Mouse (Mus musculus): ENCODE data around the gene Rsl1d1. TPM values are rescaled to one million over a fixed set of nuclear protein-coding genes. Genes with fewer than 3 reads are reported as not detected.

Rsl1d1 gene
- total and polyA plus RNA-seq, 2 experiments: 4.5 to 28.7 TPM

- 5% methylated on average over 24 of the region's 24 CpGs for WGBS
- Histone ChIP-seq H3K27ac (replicated peaks; ENCODE audit: insufficient read depth, low read depth, low read length) (no peak overlapping the region), H3K27me3 (ENCODE audit: control insufficient read depth, insufficient read depth, low read length) (no peaks in the 10 kb centered on the region), H3K9ac (ENCODE audit: low read depth, low read length) (peak overlapping the region; percentile 42), H3K4me1 (ENCODE audit: control insufficient read depth, insufficient read depth, low read length) (peaks cover 4% of the 10 kb centered on the region), H3K79me2 (ENCODE audit: control insufficient read depth, insufficient read depth, low read length) (no peaks in the 10 kb centered on the region), H3K36me3 (ENCODE audit: control insufficient read depth, insufficient read depth, low read length) (peaks cover 15% of the 10 kb centered on the region; the same call in 1 of the 2 replicates), H3K4me3 (ENCODE audit: insufficient read depth, low read depth, low read length) (peak overlapping the region; percentile 52)
- TF ChIP-seq CTCF (IDR thresholded peaks at IDR 0.05; ENCODE audit: low read depth, low read length) (no peak), POLR2A (IDR thresholded peaks at IDR 0.05; ENCODE audit: extremely low read depth, insufficient read depth, low read length) (no peak)
- no peak for DNase-seq (ENCODE audit: extremely low read depth, low read depth, low spot score)
Measured at GRCm38 (mm10) chr16:11203600-11204390, 664 bp upstream of the Rsl1d1 start.

GRCm38 (mm10) chr16:11201740-11202394 is 1.3 kb downstream of the Rsl1d1 start:
- TF ChIP-seq CTCF (IDR thresholded peaks at IDR 0.05; ENCODE audit: low read depth, low read length) (no peak), POLR2A (IDR thresholded peaks at IDR 0.05; ENCODE audit: extremely low read depth, insufficient read depth, low read length) (no peak)
- Histone ChIP-seq H3K79me2 (ENCODE audit: control insufficient read depth, insufficient read depth, low read length) (no peaks in the 10 kb centered on the region), H3K36me3 (ENCODE audit: control insufficient read depth, insufficient read depth, low read length) (peaks cover 32% of the 10 kb centered on the region), H3K9ac (ENCODE audit: low read depth, low read length) (no peak overlapping the region), H3K27ac (replicated peaks; ENCODE audit: insufficient read depth, low read depth, low read length) (no peak overlapping the region), H3K4me1 (ENCODE audit: control insufficient read depth, insufficient read depth, low read length) (peaks cover 4% of the 10 kb centered on the region), H3K4me3 (ENCODE audit: insufficient read depth, low read depth, low read length) (no peak overlapping the region), H3K27me3 (ENCODE audit: control insufficient read depth, insufficient read depth, low read length) (no peaks in the 10 kb centered on the region)
- no peak for DNase-seq (ENCODE audit: extremely low read depth, low read depth, low spot score)
- WGBS: 73% methylated on average over 6 of the region's 6 CpGs

- TF ChIP-seq POLR2A (IDR thresholded peaks at IDR 0.05; ENCODE audit: extremely low read depth, insufficient read depth, low read length) (no peak), CTCF (IDR thresholded peaks at IDR 0.05; ENCODE audit: low read depth, low read length) (no peak)
- no peaks in the 10 kb centered on the region for H3K79me2 ChIP-seq (ENCODE audit: control insufficient read depth, insufficient read depth, low read length)
- WGBS: 89% methylated on average over 3 of the region's 3 CpGs
- no peak overlapping the region for H3K4me3 ChIP-seq (ENCODE audit: insufficient read depth, low read depth, low read length)
- H3K4me1 ChIP-seq (ENCODE audit: control insufficient read depth, insufficient read depth, low read length): peaks cover 4% of the 10 kb centered on the region
- no peaks in the 10 kb centered on the region for H3K27me3 ChIP-seq (ENCODE audit: control insufficient read depth, insufficient read depth, low read length)
- no peak for DNase-seq (ENCODE audit: extremely low read depth, low read depth, low spot score)
- no peak overlapping the region for H3K9ac ChIP-seq (ENCODE audit: low read depth, low read length)
- H3K36me3 ChIP-seq (ENCODE audit: control insufficient read depth, insufficient read depth, low read length): peaks cover 48% of the 10 kb centered on the region
- H3K27ac ChIP-seq (replicated peaks; ENCODE audit: insufficient read depth, low read depth, low read length): no peak overlapping the region
Measured at GRCm38 (mm10) chr16:11200247-11200646, 2.9 kb downstream of the Rsl1d1 start.

DNA sequence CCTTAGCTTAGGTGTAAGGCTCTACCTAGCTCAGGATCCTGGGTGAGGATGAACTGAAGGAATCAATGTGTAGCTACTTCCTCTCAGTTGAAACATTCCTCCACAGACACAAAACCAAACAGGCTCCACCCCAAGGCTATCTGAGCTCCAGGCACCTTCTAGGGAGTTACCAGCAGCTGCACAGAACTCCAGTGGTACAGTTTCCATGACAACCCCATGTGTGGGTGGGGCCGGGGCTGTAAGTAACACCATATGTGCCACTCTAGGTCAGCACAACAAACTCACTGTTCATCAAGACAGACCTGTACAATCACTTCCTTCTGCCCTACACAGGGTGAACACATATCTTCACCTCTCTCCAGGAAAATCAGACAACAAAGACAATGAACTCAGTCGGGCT is 4.7 kb downstream of the Rsl1d1 start:
- TF ChIP-seq CTCF (IDR thresholded peaks at IDR 0.05; ENCODE audit: low read depth, low read length) (no peak), POLR2A (IDR thresholded peaks at IDR 0.05; ENCODE audit: extremely low read depth, insufficient read depth, low read length) (no peak)
- H3K79me2 ChIP-seq (ENCODE audit: control insufficient read depth, insufficient read depth, low read length): no peaks in the 10 kb centered on the region
- no peaks in the 10 kb centered on the region for H3K27me3 ChIP-seq (ENCODE audit: control insufficient read depth, insufficient read depth, low read length)
- H3K4me1 ChIP-seq (ENCODE audit: control insufficient read depth, insufficient read depth, low read length): peaks cover 4% of the 10 kb centered on the region
- DNase-seq (ENCODE audit: extremely low read depth, low read depth, low spot score): no peak
- H3K27ac ChIP-seq (replicated peaks; ENCODE audit: insufficient read depth, low read depth, low read length): no peak overlapping the region
- peaks cover 62% of the 10 kb centered on the region for H3K36me3 ChIP-seq (ENCODE audit: control insufficient read depth, insufficient read depth, low read length)
- H3K4me3 ChIP-seq (ENCODE audit: insufficient read depth, low read depth, low read length): no peak overlapping the region
- WGBS: 83% methylated on average over 2 of the region's 2 CpGs
- H3K9ac ChIP-seq (ENCODE audit: low read depth, low read length): no peak overlapping the region

DNA sequence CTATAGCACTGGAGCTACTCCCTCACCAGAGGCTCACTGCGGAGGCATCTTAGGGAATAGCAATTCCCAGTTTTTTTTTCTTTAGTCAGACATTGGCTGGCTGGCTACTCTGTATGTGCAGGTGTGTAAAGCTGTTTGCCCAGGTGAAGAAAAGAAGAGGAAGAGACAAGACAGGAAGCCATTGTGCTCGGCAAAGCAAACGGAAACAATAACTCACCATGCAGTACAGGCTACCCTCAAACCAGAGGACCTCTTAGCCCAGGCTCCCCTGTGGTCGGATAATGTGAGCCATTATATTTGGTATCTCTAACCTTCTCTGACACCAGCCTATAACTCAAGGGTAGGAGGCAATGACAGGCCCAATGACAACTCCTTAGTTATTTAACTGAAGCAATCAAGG is 6.1 kb downstream of the Rsl1d1 start:
- Histone ChIP-seq H3K36me3 (ENCODE audit: control insufficient read depth, insufficient read depth, low read length) (peaks cover 74% of the 10 kb centered on the region), H3K27ac (replicated peaks; ENCODE audit: insufficient read depth, low read depth, low read length) (no peak overlapping the region), H3K4me3 (ENCODE audit: insufficient read depth, low read depth, low read length) (no peak overlapping the region), H3K9ac (ENCODE audit: low read depth, low read length) (no peak overlapping the region), H3K27me3 (ENCODE audit: control insufficient read depth, insufficient read depth, low read length) (no peaks in the 10 kb centered on the region), H3K79me2 (ENCODE audit: control insufficient read depth, insufficient read depth, low read length) (no peaks in the 10 kb centered on the region), H3K4me1 (ENCODE audit: control insufficient read depth, insufficient read depth, low read length) (peaks cover 4% of the 10 kb centered on the region)
- WGBS: 90% methylated on average over 4 of the region's 4 CpGs
- TF ChIP-seq CTCF (IDR thresholded peaks at IDR 0.05; ENCODE audit: low read depth, low read length) (no peak), POLR2A (IDR thresholded peaks at IDR 0.05; ENCODE audit: extremely low read depth, insufficient read depth, low read length) (no peak)
- no peak for DNase-seq (ENCODE audit: extremely low read depth, low read depth, low spot score)

DNA sequence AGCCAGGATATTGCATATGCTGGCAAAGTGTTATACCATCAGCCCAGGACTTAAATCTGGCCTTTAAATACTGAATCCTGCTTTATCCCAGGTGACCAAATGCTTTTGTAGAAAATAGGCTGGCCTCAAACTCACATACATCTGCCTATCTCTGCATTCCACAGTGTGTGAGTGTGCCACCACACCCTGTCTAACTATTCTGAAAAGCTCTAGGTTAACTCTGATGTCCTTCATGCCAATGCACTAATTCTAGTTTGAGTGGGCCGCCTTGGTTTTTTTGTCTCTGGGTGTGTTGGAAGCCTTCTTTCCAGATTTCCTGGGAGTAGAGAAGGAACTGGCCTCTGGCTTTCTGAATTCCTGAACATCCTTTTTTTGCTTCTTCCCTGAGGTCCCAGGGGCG is 9.9 kb downstream of the Rsl1d1 start:
- 94% methylated on average over 2 of the region's 2 CpGs for WGBS
- Histone ChIP-seq H3K79me2 (ENCODE audit: control insufficient read depth, insufficient read depth, low read length) (no peaks in the 10 kb centered on the region), H3K36me3 (ENCODE audit: control insufficient read depth, insufficient read depth, low read length) (peaks cover 54% of the 10 kb centered on the region), H3K4me1 (ENCODE audit: control insufficient read depth, insufficient read depth, low read length) (no peaks in the 10 kb centered on the region), H3K27ac (replicated peaks; ENCODE audit: insufficient read depth, low read depth, low read length) (no peak overlapping the region), H3K4me3 (ENCODE audit: insufficient read depth, low read depth, low read length) (no peak overlapping the region), H3K9ac (ENCODE audit: low read depth, low read length) (no peak overlapping the region), H3K27me3 (ENCODE audit: control insufficient read depth, insufficient read depth, low read length) (no peaks in the 10 kb centered on the region)
- TF ChIP-seq CTCF (IDR thresholded peaks at IDR 0.05; ENCODE audit: low read depth, low read length) (no peak), POLR2A (IDR thresholded peaks at IDR 0.05; ENCODE audit: extremely low read depth, insufficient read depth, low read length) (no peak)
- no peak for DNase-seq (ENCODE audit: extremely low read depth, low read depth, low spot score)
